In genomic region chr9:63258768-63259167, GRCm38 (mm10) we compare ENCODE assay signal across 10 mouse cellular contexts.
DNase-seq lines count a peak whose midpoint lies in the region; ATAC-seq lines count a peak whose summit lies in the region.
"Had no signal": no experiment of that assay in that cellular context is flagged by ENCODE, and none has a peak within 500 bp of the region (broad histone marks: within the 10 kb centered on the region; RNA-seq: fewer than 3 reads in every experiment).

No protein-coding gene starts in this region.

- H3K27ac ChIP-seq in heart, embryonic 16.5 days (ENCODE audit: low read length): peak overlapping the region; percentile 34; the same call in 1 of the 2 replicates
- H3K27ac ChIP-seq: hindbrain, embryonic 15.5 days; lung, embryonic 15.5 days had no signal

- H3K4me2 ChIP-seq in heart, embryonic 16.5 days (ENCODE audit: low read depth, low read length): peak overlapping the region; percentile 6; the same call in 1 of the 2 replicates
- H3K4me2 ChIP-seq: hindbrain, embryonic 15.5 days; lung, embryonic 15.5 days had no signal

- peaks cover 10% of the 10 kb centered on the region; the same call in 1 of the 2 replicates for H3K36me3 ChIP-seq in heart, embryonic 16.5 days (ENCODE audit: control insufficient read depth, insufficient read depth)
- H3K36me3 ChIP-seq: hindbrain, embryonic 15.5 days had no signal

- H3K9me3 ChIP-seq in heart, embryonic 16.5 days (replicated peaks; ENCODE audit: control insufficient read depth, low read length): no peaks in the 10 kb centered on the region
- H3K9me3 ChIP-seq: hindbrain, embryonic 15.5 days; lung, embryonic 15.5 days had no signal

- no peaks in the 10 kb centered on the region for H3K27me3 ChIP-seq in heart, embryonic 16.5 days (ENCODE audit: control insufficient read depth, insufficient read depth, low read length)
- H3K27me3 ChIP-seq: hindbrain, embryonic 15.5 days; lung, embryonic 15.5 days had no signal

- H3K4me1 ChIP-seq in heart, embryonic 16.5 days (ENCODE audit: control insufficient read depth, insufficient read depth, low read length): peaks cover 12% of the 10 kb centered on the region; the same call in 1 of the 2 replicates

- no peak overlapping the region for H3K9ac ChIP-seq in heart, embryonic 16.5 days (ENCODE audit: low read length)
- H3K9ac ChIP-seq: hindbrain, embryonic 15.5 days; lung, embryonic 15.5 days had no signal

- no peak overlapping the region for H3K4me3 ChIP-seq in heart, embryonic 16.5 days (ENCODE audit: low read length)
- H3K4me3 ChIP-seq: hindbrain, embryonic 15.5 days; lung, embryonic 15.5 days had no signal

- peak; percentile 70; the same call in 1 of the 2 replicates for ATAC-seq in heart, embryonic 16.5 days (replicated peaks; ENCODE audit: extremely low read depth, insufficient read depth, low FRiP score)

- 41% methylated on average over 3 of the region's 3 CpGs for WGBS in heart, embryonic 16.5 days

- peak; percentile 34 for DNase-seq in kidney, postnatal 14 days
- no peak for DNase-seq in kidney, postnatal 4 days
- DNase-seq in testis, postnatal 14 days (ENCODE audit: low spot score): peak; percentile 13
- DNase-seq in testis, postnatal 10 days (ENCODE audit: low spot score): no peak
- DNase-seq in urinary bladder, postnatal 4 days (ENCODE audit: low spot score in 2 of 2): no peak
- no peak for DNase-seq in neural tube, embryonic 10.5 days (ENCODE audit: extremely low spot score, low spot score)
- DNase-seq: thymus, adult 2 months had no signal

Comparison
In these comparisons a context has a peak if more than half of its experiments do, and no peak if none do; other contexts are left out.
1. DNase-seq: peak in kidney, postnatal 14 days (single experiment) and testis, postnatal 14 days (single experiment); none in kidney, postnatal 4 days (0 of 2), testis, postnatal 10 days (single experiment), urinary bladder, postnatal 4 days (0 of 2) and neural tube, embryonic 10.5 days (single experiment).